Mouse (Mus musculus): ENCODE data around the gene Il23a. TPM values are rescaled to one million over a fixed set of nuclear protein-coding genes. Genes with fewer than 3 reads are reported as not detected.
"Not testable (repeated sequence)": the region's sequence is repeated elsewhere in the genome, so short reads cannot be mapped to it uniquely, and the experiment has no call there.

Il23a gene
- polyA plus RNA-seq, 1 experiment, result not detected

DNA sequence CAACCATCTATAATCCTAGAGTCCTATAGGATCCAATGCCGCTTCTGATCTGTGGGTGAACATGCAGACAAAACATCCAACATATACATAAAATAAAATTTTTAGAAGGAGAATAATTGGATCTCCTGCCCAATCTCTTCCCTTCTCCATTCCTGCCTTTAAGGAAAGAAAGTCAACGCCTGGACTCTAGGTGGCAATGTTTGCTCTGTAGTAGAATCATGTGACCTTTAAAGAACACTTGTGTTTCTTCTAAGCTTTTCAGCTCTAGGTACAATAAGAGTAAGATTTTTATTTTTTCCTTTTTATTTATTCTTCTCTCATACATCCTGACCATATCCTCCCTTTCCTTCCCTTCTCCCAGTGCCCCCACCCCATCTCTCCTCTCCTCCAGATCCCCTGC, 26.7 kb downstream of the Il23a start:
- no peak overlapping the region for H3K27ac ChIP-seq (ENCODE audit: insufficient read depth, low read depth, low read length)
- H3K4me1 ChIP-seq (ENCODE audit: control insufficient read depth, insufficient read depth, low read length), result peaks cover 6% of the 10 kb centered on the region
- no peak overlapping the region for H3K4me3 ChIP-seq (ENCODE audit: insufficient read depth, low read depth, low read length)
- TF ChIP-seq CTCF (IDR thresholded peaks at IDR 0.05; ENCODE audit: insufficient read depth, low read depth, low read length) (no peak), POLR2A (IDR thresholded peaks at IDR 0.05; ENCODE audit: insufficient read depth, low read depth, low read length) (no peak)
- 59% methylated on average over 2 of the region's 2 CpGs for WGBS

DNA sequence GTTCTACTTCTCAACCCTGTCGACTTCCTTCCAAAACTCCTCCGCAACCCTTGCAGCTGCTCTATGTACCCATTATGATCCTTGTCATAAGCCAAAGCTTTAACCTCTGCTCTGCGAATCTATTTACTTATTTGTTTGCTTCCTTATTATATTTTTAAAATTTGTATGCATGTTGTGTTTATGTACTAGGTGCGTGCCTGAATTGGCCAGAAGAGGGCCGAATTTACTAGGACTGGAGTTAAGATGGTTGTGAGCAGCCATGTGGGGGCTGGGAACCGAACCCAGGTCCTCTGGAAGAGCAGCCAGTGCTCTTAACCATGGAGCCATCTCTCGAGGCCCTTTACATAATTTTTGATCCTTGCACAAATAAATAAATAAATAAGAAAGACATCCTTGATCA, 27.7 kb downstream of the Il23a start:
- H3K4me3 ChIP-seq (ENCODE audit: insufficient read depth, low read depth, low read length), result peak overlapping the region; percentile 81
- 32% methylated on average over 7 of the region's 7 CpGs for WGBS
- peaks cover 6% of the 10 kb centered on the region for H3K4me1 ChIP-seq (ENCODE audit: control insufficient read depth, insufficient read depth, low read length)
- TF ChIP-seq CTCF (IDR thresholded peaks at IDR 0.05; ENCODE audit: insufficient read depth, low read depth, low read length) (no peak), POLR2A (IDR thresholded peaks at IDR 0.05; ENCODE audit: insufficient read depth, low read depth, low read length) (no peak)
- peak overlapping the region; percentile 36; the same call in 1 of the 2 replicates for H3K27ac ChIP-seq (ENCODE audit: insufficient read depth, low read depth, low read length)

- H3K4me1 ChIP-seq (ENCODE audit: control insufficient read depth, insufficient read depth, low read length), result peaks cover 6% of the 10 kb centered on the region
- WGBS, result 0% methylated on average over 43 of the region's 43 CpGs
- TF ChIP-seq CTCF (IDR thresholded peaks at IDR 0.05; ENCODE audit: insufficient read depth, low read depth, low read length) (peak; percentile 22; the same call in 1 of the 2 replicates), POLR2A (IDR thresholded peaks at IDR 0.05; ENCODE audit: insufficient read depth, low read depth, low read length) (peak; percentile 93)
- H3K4me3 ChIP-seq (ENCODE audit: insufficient read depth, low read depth, low read length), result peak within 1 kb of the TSS; percentile 81
- peak within 1 kb of the TSS; percentile 37 for H3K27ac ChIP-seq (ENCODE audit: insufficient read depth, low read depth, low read length)
These were observed 28.2 kb downstream of the Il23a start, which contains the start of gene Stat2 for GRCm38 (mm10) chr10:128270287-128270841. TSS of gene Stat2 (plus strand) at chr10:128270559.

DNA sequence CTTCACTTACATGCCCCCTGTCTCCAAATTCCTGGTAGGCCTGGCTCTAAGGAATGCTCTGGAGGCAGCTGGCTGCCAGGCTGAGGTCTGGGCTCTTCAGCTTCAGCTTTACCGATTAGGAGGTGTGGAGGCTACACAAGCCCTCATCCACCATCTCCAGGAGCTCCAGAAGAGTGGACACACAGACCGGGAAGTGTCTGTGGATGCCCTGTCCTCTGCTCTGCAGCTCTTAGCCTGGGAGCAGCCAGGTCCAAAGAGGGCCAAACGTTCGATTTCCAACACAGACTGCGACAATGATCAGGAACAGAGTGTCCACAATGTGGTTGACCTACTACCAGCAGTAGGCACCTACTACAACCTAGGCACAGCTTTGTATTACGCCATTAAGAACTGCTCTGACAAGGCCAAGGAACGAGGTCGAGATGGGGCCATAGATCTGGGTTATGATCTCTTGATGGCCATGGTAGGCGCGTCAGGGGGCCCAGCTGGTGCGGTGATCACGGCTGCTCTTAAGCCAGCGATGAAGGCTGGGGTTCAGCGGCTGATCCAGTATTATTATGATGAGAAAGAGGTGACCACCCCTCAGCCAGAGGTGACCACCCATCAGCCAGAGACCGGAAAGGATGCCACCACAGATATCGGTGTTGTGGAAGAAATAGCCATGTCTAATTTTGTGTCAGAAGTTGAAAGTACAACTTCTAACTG, 29.2 kb downstream of the Il23a start:
- no peak overlapping the region for H3K27ac ChIP-seq (ENCODE audit: insufficient read depth, low read depth, low read length)
- H3K4me3 ChIP-seq (ENCODE audit: insufficient read depth, low read depth, low read length), result no peak overlapping the region
- H3K4me1 ChIP-seq (ENCODE audit: control insufficient read depth, insufficient read depth, low read length), result peaks cover 6% of the 10 kb centered on the region
- 91% methylated on average over 16 of the region's 16 CpGs for WGBS
- TF ChIP-seq CTCF (IDR thresholded peaks at IDR 0.05; ENCODE audit: insufficient read depth, low read depth, low read length) (no peak), POLR2A (IDR thresholded peaks at IDR 0.05; ENCODE audit: insufficient read depth, low read depth, low read length) (no peak)

- WGBS, result 88% methylated on average over 6 of the region's 6 CpGs
- Histone ChIP-seq H3K4me1 (ENCODE audit: control insufficient read depth, insufficient read depth, low read length) (peaks cover 6% of the 10 kb centered on the region), H3K27ac (ENCODE audit: insufficient read depth, low read depth, low read length) (no peak within 1 kb of the TSS), H3K4me3 (ENCODE audit: insufficient read depth, low read depth, low read length) (no peak within 1 kb of the TSS)
- TF ChIP-seq POLR2A (IDR thresholded peaks at IDR 0.05; ENCODE audit: insufficient read depth, low read depth, low read length) (no peak), CTCF (IDR thresholded peaks at IDR 0.05; ENCODE audit: insufficient read depth, low read depth, low read length) (no peak)
These were observed 30.2 kb downstream of the Il23a start, which contains the start of gene Apof for GRCm38 (mm10) chr10:128268371-128268770. TSS of gene Apof (plus strand) at chr10:128268671.

- no peaks in the 10 kb centered on the region for H3K4me1 ChIP-seq (ENCODE audit: control insufficient read depth, insufficient read depth, low read length)
- no peak overlapping the region for H3K27ac ChIP-seq (ENCODE audit: insufficient read depth, low read depth, low read length)
- TF ChIP-seq CTCF (IDR thresholded peaks at IDR 0.05; ENCODE audit: insufficient read depth, low read depth, low read length) (no peak), POLR2A (IDR thresholded peaks at IDR 0.05; ENCODE audit: insufficient read depth, low read depth, low read length) (no peak)
- H3K4me3 ChIP-seq (ENCODE audit: insufficient read depth, low read depth, low read length), result no peak overlapping the region
- WGBS, result 76% methylated on average over 6 of the region's 6 CpGs
These were observed 34.9 kb downstream of the Il23a start for GRCm38 (mm10) chr10:128263393-128264310.

- no peak overlapping the region for H3K4me3 ChIP-seq (ENCODE audit: insufficient read depth, low read depth, low read length)
- H3K27ac ChIP-seq (ENCODE audit: insufficient read depth, low read depth, low read length), result no peak overlapping the region
- TF ChIP-seq POLR2A (IDR thresholded peaks at IDR 0.05; ENCODE audit: insufficient read depth, low read depth, low read length) (no peak), CTCF (IDR thresholded peaks at IDR 0.05; ENCODE audit: insufficient read depth, low read depth, low read length) (no peak)
- 87% methylated on average over 22 of the region's 22 CpGs for WGBS
- H3K4me1 ChIP-seq (ENCODE audit: control insufficient read depth, insufficient read depth, low read length), result no peaks in the 10 kb centered on the region
These were observed 36.3 kb downstream of the Il23a start for GRCm38 (mm10) chr10:128262300-128262699.

DNA sequence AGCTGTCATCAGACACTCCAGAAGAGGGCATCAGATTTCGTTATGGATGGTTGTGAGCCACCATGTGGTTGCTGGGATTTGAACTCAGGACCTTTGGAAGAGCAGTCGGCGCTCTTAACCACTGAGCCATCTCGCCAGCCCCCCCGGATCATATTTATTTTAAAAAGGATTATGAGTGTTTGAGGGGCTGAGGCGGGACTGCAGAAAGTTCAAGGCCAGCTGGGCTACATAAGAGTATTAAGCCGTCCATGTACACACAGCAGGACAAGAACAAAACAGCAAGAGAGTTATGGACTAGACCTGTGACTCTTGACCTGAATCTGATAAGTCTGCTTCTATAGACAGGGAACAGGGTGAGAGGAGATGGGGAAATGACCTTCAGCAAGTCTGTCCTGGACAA, 38.2 kb downstream of the Il23a start:
- not testable (repeated sequence) for H3K27ac ChIP-seq (ENCODE audit: insufficient read depth, low read depth, low read length); H3K4me3 ChIP-seq (ENCODE audit: insufficient read depth, low read depth, low read length); H3K4me1 ChIP-seq (ENCODE audit: control insufficient read depth, insufficient read depth, low read length)
- 90% methylated on average over 7 of the region's 7 CpGs for WGBS

GRCm38 (mm10) chr10:128259946-128260345, 38.6 kb downstream of the Il23a start:
- Histone ChIP-seq H3K27ac (ENCODE audit: insufficient read depth, low read depth, low read length) (no peak overlapping the region), H3K4me3 (ENCODE audit: insufficient read depth, low read depth, low read length) (no peak overlapping the region), H3K4me1 (ENCODE audit: control insufficient read depth, insufficient read depth, low read length) (no peaks in the 10 kb centered on the region)
- no peak for TF ChIP-seq POLR2A (IDR thresholded peaks at IDR 0.05; ENCODE audit: insufficient read depth, low read depth, low read length)
- no peak for TF ChIP-seq CTCF (IDR thresholded peaks at IDR 0.05; ENCODE audit: insufficient read depth, low read depth, low read length)
- WGBS, result 89% methylated on average over 5 of the region's 5 CpGs
